Mouse (Mus musculus) ovary, postnatal 10 days (tissue): ENCODE measurements around the gene Acox1.

ENCODE experiments used
- DNase-seq: peaks from one replicate; pipeline ENCODE4 v3.0.0; 2022; ENCODE audit warnings: low spot score

The Acox1 gene

GRCm38 (mm10) chr11:116167884-116168439 lies 30.9 kb downstream of the Acox1 start, which contains the start of gene Fbf1:
Gene Fbf1 (minus strand): TSS chr11:116168166.
- peak; percentile 84 for DNase-seq

DNA sequence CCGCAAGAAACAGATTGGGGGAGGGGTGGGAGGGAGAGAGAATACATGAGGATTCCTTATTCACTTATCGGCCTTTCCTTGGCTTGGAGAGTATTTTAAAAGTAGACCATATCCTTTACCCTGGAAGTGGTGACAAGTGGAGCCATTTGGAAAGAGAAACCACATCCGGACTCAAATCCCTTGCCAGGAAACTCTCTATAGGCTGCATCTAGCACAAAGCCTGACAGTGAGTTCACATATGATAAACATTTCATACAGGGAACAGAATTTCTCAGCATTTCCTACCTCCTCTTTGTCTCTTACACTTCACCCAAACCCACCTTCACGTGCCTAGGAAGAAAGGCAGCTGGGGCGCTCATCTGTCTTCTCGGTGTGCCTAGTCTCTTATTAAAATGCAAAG lies 31.6 kb downstream of the Acox1 start:
- no peak for DNase-seq

GRCm38 (mm10) chr11:116163002-116163401 lies 35.8 kb downstream of the Acox1 start:
- DNase-seq, result no peak

GRCm38 (mm10) chr11:116162146-116162545 lies 36.7 kb downstream of the Acox1 start:
- no peak for DNase-seq

DNA sequence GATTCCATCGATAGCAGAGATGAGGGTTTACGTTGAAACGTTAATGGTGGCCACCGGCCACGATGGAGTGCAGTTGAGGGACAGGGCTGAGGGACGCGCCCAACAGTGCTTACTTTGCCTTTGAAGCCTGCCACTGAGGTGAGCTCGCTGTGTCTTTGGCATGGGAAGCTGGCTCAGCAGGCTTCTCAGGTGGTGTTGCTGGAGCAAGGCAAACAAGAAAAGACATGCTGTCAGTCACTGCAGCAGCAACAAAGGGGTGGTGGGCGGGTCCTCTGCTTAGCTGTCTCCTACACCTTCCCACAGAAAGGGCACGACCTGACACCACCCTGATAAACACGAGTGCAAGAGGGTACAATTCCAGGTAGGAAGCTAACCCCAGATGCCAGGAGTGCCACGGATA lies 37.5 kb downstream of the Acox1 start:
- no peak for DNase-seq

DNA sequence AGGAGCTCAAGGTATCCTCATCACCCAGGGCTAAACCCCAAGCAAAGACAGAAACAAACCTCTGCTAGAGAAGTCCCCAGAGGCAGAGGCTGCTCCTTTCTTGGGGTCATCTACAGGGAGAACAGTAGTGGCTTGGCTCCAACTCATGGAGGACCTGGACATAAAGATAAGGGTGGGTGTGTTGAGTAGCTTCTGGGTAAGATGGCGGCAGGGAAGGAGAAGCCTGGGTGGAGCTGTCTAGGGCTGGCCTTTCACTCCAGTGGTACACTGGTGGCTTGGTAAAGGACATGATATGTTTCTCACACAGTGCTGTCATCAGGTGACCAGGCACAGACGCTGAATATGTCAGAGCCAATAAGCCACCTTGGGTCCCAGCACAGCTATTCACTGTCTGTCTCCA lies 47.9 kb downstream of the Acox1 start:
- DNase-seq, result no peak

DNA sequence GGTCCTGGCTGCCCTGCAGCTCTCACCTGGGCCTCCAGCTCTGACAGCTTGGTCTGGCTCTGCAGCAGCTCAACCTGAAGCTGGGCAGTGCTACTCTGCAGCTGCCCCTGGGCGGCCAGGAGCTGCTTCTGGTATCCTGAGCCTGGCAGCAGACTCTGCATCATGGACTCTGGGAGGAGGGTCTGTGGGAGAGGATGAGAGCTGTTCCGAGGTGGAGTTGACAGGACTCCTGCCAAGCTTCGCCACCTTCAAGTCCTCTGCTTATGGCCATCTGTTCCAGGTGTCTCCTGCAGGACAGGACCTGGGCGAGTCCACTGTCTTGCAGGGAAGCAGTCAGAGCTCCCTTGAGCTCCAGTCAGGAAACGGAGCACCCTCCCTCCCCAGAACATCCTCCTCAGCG lies 49.5 kb downstream of the Acox1 start:
- DNase-seq, result no peak

GRCm38 (mm10) chr11:116148761-116149221 lies 50.1 kb downstream of the Acox1 start:
- DNase-seq, result no peak

DNA sequence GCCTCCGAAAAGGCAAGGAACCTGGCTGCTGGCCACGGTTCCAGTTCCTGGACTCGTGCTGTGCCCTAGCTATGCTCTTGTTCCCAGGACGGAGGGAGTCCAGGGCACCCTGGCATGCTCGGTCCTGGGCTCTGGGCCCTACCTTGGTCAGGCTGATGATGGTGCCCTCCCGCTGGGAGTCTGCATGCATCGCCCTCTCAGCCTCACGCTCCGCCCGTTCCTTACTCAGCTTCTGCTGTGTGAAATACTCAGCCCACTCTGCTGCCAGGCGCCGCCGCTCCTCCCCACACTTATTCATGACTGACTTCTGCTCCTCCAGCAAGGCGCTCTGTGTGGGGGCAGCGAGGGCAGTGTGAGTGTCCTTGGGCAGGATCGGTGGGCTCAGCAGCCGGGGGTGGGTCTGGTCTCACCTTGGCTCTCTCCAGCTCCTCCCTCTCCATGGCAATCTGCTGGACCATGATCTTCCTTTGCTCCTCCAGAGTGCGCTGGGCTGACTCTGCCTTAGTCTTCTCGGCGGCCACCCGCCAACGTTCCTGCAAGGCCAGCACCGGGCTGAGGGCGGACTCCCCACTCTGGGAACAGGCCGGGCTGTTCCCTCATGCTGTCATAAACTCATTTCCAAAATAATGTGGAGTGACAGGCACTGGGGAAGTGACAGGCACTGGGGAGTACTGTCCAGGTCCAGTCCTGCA lies 52.4 kb downstream of the Acox1 start:
- DNase-seq, result no peak

GRCm38 (mm10) chr11:116145481-116146293 lies 53.2 kb downstream of the Acox1 start:
- no peak for DNase-seq

DNA sequence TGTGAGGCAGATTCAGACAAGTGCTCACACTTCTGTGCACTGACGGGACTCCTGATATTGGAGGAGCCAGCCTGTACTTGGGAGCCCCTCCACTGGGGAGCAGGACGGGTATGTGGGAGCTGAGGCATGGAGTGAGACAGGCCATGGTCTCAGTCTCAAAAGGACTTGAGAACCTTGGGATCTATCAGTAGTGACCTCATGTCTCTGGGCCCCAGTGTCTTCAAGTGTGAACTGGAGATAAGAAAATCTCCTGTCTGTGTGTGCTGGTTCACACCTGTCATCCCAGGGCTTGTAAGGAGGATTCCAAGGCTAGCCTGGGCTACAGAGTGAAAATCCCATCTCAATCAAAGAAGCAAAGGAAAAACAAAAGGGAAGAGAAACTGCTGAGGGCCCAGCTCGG lies 55.4 kb downstream of the Acox1 start:
- no peak for DNase-seq

GRCm38 (mm10) chr11:116142211-116142991 lies 56.4 kb downstream of the Acox1 start:
- no peak for DNase-seq

DNA sequence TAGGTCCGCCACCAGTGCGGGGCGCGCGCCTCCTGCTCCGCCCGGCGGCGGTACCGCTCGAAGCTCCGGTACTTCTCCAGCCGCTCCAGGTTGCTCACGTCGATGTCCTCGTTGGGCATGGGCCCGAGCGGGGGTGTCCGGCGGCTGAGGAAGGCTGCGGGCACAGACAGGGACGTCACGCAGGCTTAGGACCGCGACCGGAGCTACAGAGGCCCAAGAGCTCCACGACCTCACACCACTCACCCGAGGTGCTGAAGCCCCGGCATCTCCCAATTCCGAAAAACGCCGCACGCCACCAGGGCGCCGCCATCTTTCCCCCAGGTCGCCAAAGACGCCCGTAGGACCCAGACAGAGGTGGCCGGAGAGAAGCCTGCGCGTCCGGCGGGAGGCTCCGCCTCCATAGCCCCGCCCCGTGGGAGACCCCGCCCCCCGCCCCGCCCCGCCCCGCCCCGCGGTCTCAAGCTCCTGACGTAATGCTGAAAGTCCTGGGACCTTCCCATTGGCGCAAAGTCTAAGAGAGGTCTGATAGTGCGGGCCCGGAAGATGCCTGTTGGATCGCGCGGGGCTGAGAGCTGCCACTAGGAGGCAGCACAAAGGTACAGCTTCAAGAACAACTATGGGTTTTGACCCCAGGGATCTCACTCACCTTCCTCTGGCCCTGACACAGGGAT lies 60.2 kb downstream of the Acox1 start, which contains the start of gene Mrpl38:
TSS of gene Mrpl38 (minus strand) at position 401 of the 671 bp plus-strand sequence.
- DNase-seq, result peak; percentile 77

DNA sequence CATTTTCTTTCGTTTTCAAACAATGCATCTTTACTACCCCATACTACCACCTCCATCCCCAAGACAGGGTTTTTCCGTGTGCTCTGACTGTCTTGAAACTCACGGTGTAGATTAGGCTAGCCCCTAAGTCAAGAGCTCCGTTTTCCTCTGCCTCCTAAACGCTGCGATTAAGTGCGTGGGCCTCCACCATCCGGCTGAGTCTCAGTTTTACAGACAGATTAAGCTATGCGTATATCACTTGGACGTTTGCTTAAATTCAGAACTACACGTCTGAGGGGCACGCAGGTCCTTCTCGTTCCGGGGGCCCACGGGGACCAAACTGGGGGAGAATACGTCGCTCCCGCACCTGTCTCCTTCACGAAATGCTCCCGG lies 60.8 kb downstream of the Acox1 start:
- DNase-seq, result no peak

GRCm38 (mm10) chr11:116134171-116134570 lies 64.7 kb downstream of the Acox1 start:
- no peak for DNase-seq

GRCm38 (mm10) chr11:116133497-116133896 lies 65.3 kb downstream of the Acox1 start:
- no peak for DNase-seq

GRCm38 (mm10) chr11:116132366-116133333 lies 66.2 kb downstream of the Acox1 start:
- DNase-seq, result no peak

DNA sequence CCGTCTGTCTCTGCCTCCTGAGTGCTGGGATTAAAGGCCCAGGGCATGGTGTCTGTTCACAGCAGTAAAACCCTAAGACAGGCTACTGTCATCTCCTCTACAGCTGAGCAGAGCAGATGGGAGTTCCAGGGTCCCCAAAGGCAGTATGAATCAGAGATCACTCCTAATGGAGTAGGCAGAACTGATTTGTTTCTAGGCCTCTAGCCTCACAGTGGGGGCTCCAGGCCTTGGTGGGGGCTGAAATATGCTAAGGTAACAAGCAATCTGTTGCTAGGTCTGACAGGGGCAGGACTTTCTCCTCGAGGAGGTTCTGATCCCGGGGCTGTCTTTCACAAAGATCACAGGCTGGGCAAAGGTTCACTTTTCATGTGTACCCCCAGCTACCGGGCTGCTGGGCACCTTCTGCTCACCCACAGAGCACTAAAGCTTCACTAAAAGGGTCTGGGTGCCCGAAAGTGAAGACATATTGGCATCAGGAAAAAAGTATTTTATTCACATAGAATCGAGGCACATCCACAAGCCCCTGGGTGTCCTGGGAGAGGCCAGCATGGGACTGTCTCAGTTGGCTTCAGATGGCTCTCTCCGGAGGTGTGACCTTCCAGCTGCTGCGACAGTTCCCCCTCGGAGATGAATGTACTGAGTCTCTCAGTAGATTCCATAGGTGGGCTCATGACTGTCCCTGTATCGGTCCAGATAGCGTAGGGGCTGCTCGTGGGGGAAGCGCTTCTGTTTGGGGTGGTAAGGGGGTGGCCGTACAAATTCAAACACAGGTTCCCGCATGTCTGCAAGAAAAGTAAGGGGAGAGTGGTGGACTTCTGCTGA lies 67.3 kb downstream of the Acox1 start:
- no peak for DNase-seq

DNA sequence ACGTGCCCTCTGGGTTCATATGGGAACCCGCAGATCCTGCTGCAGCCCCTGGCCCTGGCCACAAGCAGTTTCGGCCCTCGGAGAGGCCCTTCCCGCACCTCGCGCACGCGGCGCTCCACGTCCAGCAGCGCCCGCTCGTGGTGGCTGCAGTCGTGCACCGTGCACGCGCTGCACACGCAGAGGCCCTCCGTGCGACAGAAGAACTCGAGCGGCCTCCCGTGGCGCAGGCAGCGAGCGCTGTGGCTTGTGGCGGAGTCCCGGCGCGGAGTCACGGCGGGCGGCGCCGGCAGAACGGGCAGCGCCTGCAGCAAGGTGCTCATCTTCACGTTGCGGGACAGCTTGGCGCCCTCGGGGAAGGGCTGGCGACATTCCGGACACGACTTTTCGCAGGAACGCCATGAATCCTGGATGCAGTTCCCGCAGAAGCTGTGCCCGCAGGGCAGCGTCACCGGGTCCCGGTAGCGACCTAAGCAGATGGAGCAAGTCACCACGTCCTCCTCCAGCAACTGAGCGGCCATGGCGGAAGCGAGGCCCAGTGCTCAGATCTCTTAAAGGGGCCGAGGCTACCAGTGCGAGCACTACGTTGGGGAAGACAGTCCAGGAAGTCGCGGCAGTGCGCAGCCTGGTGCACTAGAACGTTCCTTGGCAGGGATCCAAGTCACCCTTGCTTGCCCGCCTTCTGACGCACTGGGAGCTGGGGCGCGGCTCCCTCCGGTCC lies 68.2 kb downstream of the Acox1 start, which contains the start of gene Trim65:
TSS of gene Trim65 (minus strand) at position 641 of the 718 bp plus-strand sequence.
- DNase-seq, result peak; percentile 74
